Mouse (Mus musculus): ENCODE results near the gene Cdh19. TPM values are rescaled to one million over a fixed set of nuclear protein-coding genes. Genes with fewer than 3 reads are reported as not detected.

Gene Cdh19
- 0.20 and 0.26 TPM in 2 replicates for polyA plus RNA-seq (2015; fragmentation: Nextera tagmentation; extraction: Ambion mirVana)

GRCm38 (mm10) chr1:110977484-110977883 is at the start of gene Cdh19:
Gene Cdh19, minus strand, starts transcription at chr1:110977584.
- Histone ChIP-seq H3K9me3 (ENCODE audit: control insufficient read depth, low read length) (no peaks in the 10 kb centered on the region), H3K4me3 (ENCODE audit: low read length) (no peak within 1 kb of the TSS), H3K36me3 (ENCODE audit: control insufficient read depth, insufficient read depth, low read length) (no peaks in the 10 kb centered on the region), H3K4me2 (ENCODE audit: low read depth, low read length) (no peak within 1 kb of the TSS), H3K27ac (ENCODE audit: low read length) (no peak within 1 kb of the TSS), H3K4me1 (replicated peaks; ENCODE audit: control insufficient read depth, insufficient read depth, low read length) (no peaks in the 10 kb centered on the region), H3K27me3 (ENCODE audit: control insufficient read depth, insufficient read depth, low read depth, low read length) (no peaks in the 10 kb centered on the region), H3K9ac (ENCODE audit: low read length) (no peak within 1 kb of the TSS)
- 47% methylated on average over 2 of the region's 2 CpGs for WGBS
- ATAC-seq (ENCODE audit: low read depth), result no peak

GRCm38 (mm10) chr1:111020434-111021060 is 43.2 kb upstream of the Cdh19 start:
- H3K4me1 ChIP-seq (replicated peaks; ENCODE audit: control insufficient read depth, insufficient read depth, low read length), result no peaks in the 10 kb centered on the region

DNA sequence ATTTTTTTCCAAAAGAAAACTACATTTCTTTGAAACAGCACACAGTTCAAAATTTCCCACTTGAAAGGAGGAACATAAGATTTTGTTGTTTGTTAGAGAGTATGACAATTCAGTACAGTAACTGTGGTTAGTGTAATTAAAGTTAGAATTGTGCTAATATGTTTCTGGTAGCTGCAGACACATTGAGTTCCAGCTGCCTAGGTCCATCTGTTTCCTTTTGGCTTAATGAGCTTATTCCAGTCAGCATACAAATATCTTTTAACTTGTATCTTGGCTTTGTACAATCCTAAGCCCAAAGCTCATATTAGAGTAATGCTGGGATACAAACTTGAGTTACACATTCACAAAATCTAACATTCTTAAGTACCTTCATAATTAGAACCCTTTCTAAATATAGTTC is 40.3 kb upstream of the Cdh19 start:
- Histone ChIP-seq H3K4me1 (replicated peaks; ENCODE audit: control insufficient read depth, insufficient read depth, low read length) (no peaks in the 10 kb centered on the region), H3K36me3 (ENCODE audit: control insufficient read depth, insufficient read depth, low read length) (no peaks in the 10 kb centered on the region), H3K9me3 (ENCODE audit: control insufficient read depth, low read length) (no peaks in the 10 kb centered on the region), H3K27ac (ENCODE audit: low read length) (no peak overlapping the region), H3K4me3 (ENCODE audit: low read length) (no peak overlapping the region), H3K27me3 (ENCODE audit: control insufficient read depth, insufficient read depth, low read depth, low read length) (no peaks in the 10 kb centered on the region), H3K9ac (ENCODE audit: low read length) (no peak overlapping the region), H3K4me2 (ENCODE audit: low read depth, low read length) (no peak overlapping the region)
- no peak for ATAC-seq (ENCODE audit: low read depth)

More at GRCm38 (mm10) chr1:111020434-111021060, 43.2 kb upstream of the Cdh19 start:
- Histone ChIP-seq H3K9ac (ENCODE audit: low read length) (no peak overlapping the region), H3K4me2 (ENCODE audit: low read depth, low read length) (no peak overlapping the region), H3K36me3 (ENCODE audit: control insufficient read depth, insufficient read depth, low read length) (no peaks in the 10 kb centered on the region), H3K9me3 (ENCODE audit: control insufficient read depth, low read length) (no peaks in the 10 kb centered on the region), H3K27ac (ENCODE audit: low read length) (no peak overlapping the region), H3K4me3 (ENCODE audit: low read length) (no peak overlapping the region), H3K27me3 (ENCODE audit: control insufficient read depth, insufficient read depth, low read depth, low read length) (no peaks in the 10 kb centered on the region)
- whole genome bisulfite sequencing, result 48% methylated on average over 3 of the region's 3 CpGs
- ATAC-seq (ENCODE audit: low read depth), result no peak

- no peaks in the 10 kb centered on the region for H3K27me3 ChIP-seq (ENCODE audit: control insufficient read depth, insufficient read depth, low read depth, low read length)
- H3K4me2 ChIP-seq (ENCODE audit: low read depth, low read length), result no peak overlapping the region
- H3K36me3 ChIP-seq (ENCODE audit: control insufficient read depth, insufficient read depth, low read length), result no peaks in the 10 kb centered on the region
- ATAC-seq (ENCODE audit: low read depth), result no peak
- H3K4me1 ChIP-seq (replicated peaks; ENCODE audit: control insufficient read depth, insufficient read depth, low read length), result no peaks in the 10 kb centered on the region
- no peak overlapping the region for H3K4me3 ChIP-seq (ENCODE audit: low read length)
- no peak overlapping the region for H3K27ac ChIP-seq (ENCODE audit: low read length)
- no peaks in the 10 kb centered on the region for H3K9me3 ChIP-seq (ENCODE audit: control insufficient read depth, low read length)
- no peak overlapping the region for H3K9ac ChIP-seq (ENCODE audit: low read length)
These were observed 12.4 kb upstream of the Cdh19 start for GRCm38 (mm10) chr1:110989824-110990223.

DNA sequence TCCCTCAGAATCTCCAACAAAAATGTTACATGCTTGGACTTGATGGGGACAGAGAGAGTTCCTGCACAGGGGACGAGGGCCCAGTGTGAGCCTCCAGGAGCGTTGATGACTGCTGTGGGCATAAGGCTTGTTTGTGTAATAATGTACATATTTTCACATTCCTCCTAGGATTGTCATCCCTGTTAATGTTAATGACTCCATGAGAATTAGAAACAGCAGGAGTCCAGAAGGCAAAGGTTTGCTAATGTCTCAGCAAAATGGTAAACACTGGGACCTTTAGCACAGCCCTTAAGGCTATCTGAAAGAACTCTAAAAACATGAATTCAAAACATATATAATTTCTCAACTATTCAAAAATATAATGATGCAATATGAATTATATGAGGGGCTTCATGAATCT is 8.2 kb downstream of the Cdh19 start:
- WGBS, result 79% methylated on average over 2 of the region's 2 CpGs
- H3K4me3 ChIP-seq (ENCODE audit: low read length), result no peak overlapping the region
- ATAC-seq (ENCODE audit: low read depth), result no peak
- H3K27me3 ChIP-seq (ENCODE audit: control insufficient read depth, insufficient read depth, low read depth, low read length), result no peaks in the 10 kb centered on the region
- H3K4me2 ChIP-seq (ENCODE audit: low read depth, low read length), result no peak overlapping the region
- H3K27ac ChIP-seq (ENCODE audit: low read length), result no peak overlapping the region
- no peaks in the 10 kb centered on the region for H3K4me1 ChIP-seq (replicated peaks; ENCODE audit: control insufficient read depth, insufficient read depth, low read length)
- no peak overlapping the region for H3K9ac ChIP-seq (ENCODE audit: low read length)
- no peaks in the 10 kb centered on the region for H3K36me3 ChIP-seq (ENCODE audit: control insufficient read depth, insufficient read depth, low read length)
- no peaks in the 10 kb centered on the region for H3K9me3 ChIP-seq (ENCODE audit: control insufficient read depth, low read length)

- WGBS, result 69% methylated on average over 1 of the region's 1 CpGs
- no peaks in the 10 kb centered on the region for H3K4me1 ChIP-seq (replicated peaks; ENCODE audit: control insufficient read depth, insufficient read depth, low read length)
- ATAC-seq (ENCODE audit: low read depth), result no peak
These were observed 67.6 kb downstream of the Cdh19 start for GRCm38 (mm10) chr1:110909752-110910151.

DNA sequence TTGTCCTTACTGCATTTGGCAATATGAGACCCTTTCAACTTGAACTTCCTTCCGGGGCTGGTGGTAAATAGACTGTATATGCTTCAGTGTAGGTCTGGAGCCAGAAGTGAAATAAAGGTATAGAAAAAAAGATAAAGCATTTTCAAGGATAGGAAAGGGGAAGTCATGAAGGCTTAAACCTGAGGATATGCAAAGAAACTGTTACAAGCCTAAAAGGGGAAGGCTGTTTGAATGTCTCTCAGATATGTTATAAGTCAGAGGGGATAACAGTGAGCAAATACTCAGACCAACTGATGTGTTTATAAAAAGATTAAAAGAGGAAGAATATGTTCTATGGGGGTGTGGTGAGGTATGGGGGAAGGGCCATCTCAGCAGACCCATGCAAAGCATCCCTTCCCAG is 68.2 kb downstream of the Cdh19 start:
- no peak for ATAC-seq (ENCODE audit: low read depth)
- H3K9ac ChIP-seq (ENCODE audit: low read length), result no peak overlapping the region

More at GRCm38 (mm10) chr1:110909752-110910151, 67.6 kb downstream of the Cdh19 start:
- Histone ChIP-seq H3K9ac (ENCODE audit: low read length) (no peak overlapping the region), H3K9me3 (ENCODE audit: control insufficient read depth, low read length) (no peaks in the 10 kb centered on the region), H3K27me3 (ENCODE audit: control insufficient read depth, insufficient read depth, low read depth, low read length) (no peaks in the 10 kb centered on the region), H3K4me3 (ENCODE audit: low read length) (no peak overlapping the region), H3K36me3 (ENCODE audit: control insufficient read depth, insufficient read depth, low read length) (no peaks in the 10 kb centered on the region), H3K4me2 (ENCODE audit: low read depth, low read length) (no peak overlapping the region), H3K27ac (ENCODE audit: low read length) (no peak overlapping the region)

DNA sequence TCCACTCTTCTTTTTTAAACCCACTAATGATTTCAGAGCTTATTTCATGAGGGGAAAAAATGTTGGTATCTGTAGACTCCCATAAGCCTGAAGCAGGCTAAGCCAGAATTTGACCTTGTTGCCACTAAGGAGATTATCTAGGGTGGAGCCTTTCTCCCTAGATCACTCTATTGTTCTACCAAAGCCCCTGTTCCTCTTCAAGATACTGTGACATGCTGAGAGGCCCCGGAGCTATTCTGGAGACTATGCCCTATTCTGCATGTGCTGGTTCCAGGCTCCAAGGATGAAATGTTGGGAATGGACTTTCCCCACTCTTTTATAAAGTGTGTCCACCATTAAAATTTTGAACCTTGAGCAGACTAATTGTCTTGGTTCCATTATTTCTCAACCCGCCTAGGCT is 73.1 kb downstream of the Cdh19 start:
- no peak overlapping the region for H3K4me3 ChIP-seq (ENCODE audit: low read length)
- no peaks in the 10 kb centered on the region for H3K27me3 ChIP-seq (ENCODE audit: control insufficient read depth, insufficient read depth, low read depth, low read length)
- no peaks in the 10 kb centered on the region for H3K4me1 ChIP-seq (replicated peaks; ENCODE audit: control insufficient read depth, insufficient read depth, low read length)
- H3K9me3 ChIP-seq (ENCODE audit: control insufficient read depth, low read length), result no peaks in the 10 kb centered on the region
- no peak overlapping the region for H3K27ac ChIP-seq (ENCODE audit: low read length)
- no peaks in the 10 kb centered on the region for H3K36me3 ChIP-seq (ENCODE audit: control insufficient read depth, insufficient read depth, low read length)
- H3K4me2 ChIP-seq (ENCODE audit: low read depth, low read length), result no peak overlapping the region
- WGBS, result 78% methylated on average over 2 of the region's 2 CpGs
- ATAC-seq (ENCODE audit: low read depth), result no peak
- H3K9ac ChIP-seq (ENCODE audit: low read length), result no peak overlapping the region

More for the DNA sequence above, 68.2 kb downstream of the Cdh19 start:
- Histone ChIP-seq H3K4me3 (ENCODE audit: low read length) (no peak overlapping the region), H3K9me3 (ENCODE audit: control insufficient read depth, low read length) (no peaks in the 10 kb centered on the region), H3K36me3 (ENCODE audit: control insufficient read depth, insufficient read depth, low read length) (no peaks in the 10 kb centered on the region), H3K27me3 (ENCODE audit: control insufficient read depth, insufficient read depth, low read depth, low read length) (no peaks in the 10 kb centered on the region), H3K27ac (ENCODE audit: low read length) (no peak overlapping the region), H3K4me2 (ENCODE audit: low read depth, low read length) (no peak overlapping the region), H3K4me1 (replicated peaks; ENCODE audit: control insufficient read depth, insufficient read depth, low read length) (no peaks in the 10 kb centered on the region)
- 75% methylated on average over 1 of the region's 1 CpGs for WGBS

Measured in lung, embryonic 16.5 days (tissue).